Mouse (Mus musculus): ENCODE measurements at regions not wholly inside any gene's neighbourhood (a gene's known extent, or its start where the extent isn't known, plus 50 kb on each side); places are given as distances from the start of the nearest gene placed in this dataset.

- no peak for DNase-seq
Measured at GRCm38 (mm10) chr9:59144256-59144800, 108.1 kb upstream of the Neo1 start.

GRCm38 (mm10) chr9:59143610-59144009 lies 107.4 kb upstream of the Neo1 start:
- DNase-seq, result no peak

GRCm38 (mm10) chr9:59134171-59135041 lies 98.2 kb upstream of the Neo1 start:
- DNase-seq, result no peak

- DNase-seq, result no peak
Measured at GRCm38 (mm10) chr9:59129699-59130340, 93.6 kb upstream of the Neo1 start.

GRCm38 (mm10) chr9:59129252-59129651 lies 93.0 kb upstream of the Neo1 start:
- DNase-seq, result no peak

GRCm38 (mm10) chr9:59128023-59128422 lies 91.8 kb upstream of the Neo1 start:
- DNase-seq, result no peak

- DNase-seq, result no peak
Measured at GRCm38 (mm10) chr9:59125886-59126285, 89.6 kb upstream of the Neo1 start.

- no peak for DNase-seq
Measured at GRCm38 (mm10) chr9:59116561-59116960, 80.3 kb upstream of the Neo1 start.

GRCm38 (mm10) chr9:59113859-59114258 lies 77.6 kb upstream of the Neo1 start:
- DNase-seq, result no peak

GRCm38 (mm10) chr9:59099738-59100137 lies 63.5 kb upstream of the Neo1 start:
- DNase-seq, result no peak

GRCm38 (mm10) chr9:59097564-59097963 lies 61.3 kb upstream of the Neo1 start:
- DNase-seq, result no peak

- DNase-seq, result peak; percentile 32
Measured at GRCm38 (mm10) chr9:59096551-59097268, 60.5 kb upstream of the Neo1 start.

GRCm38 (mm10) chr9:59095626-59096025 lies 59.4 kb upstream of the Neo1 start:
- no peak for DNase-seq

GRCm38 (mm10) chr9:59094106-59094505 lies 57.9 kb upstream of the Neo1 start:
- no peak for DNase-seq

- no peak for DNase-seq
Measured at GRCm38 (mm10) chr9:59091179-59091578, 54.9 kb upstream of the Neo1 start.

- DNase-seq, result no peak
Measured at GRCm38 (mm10) chr9:59087704-59088103, 51.5 kb upstream of the Neo1 start.

GRCm38 (mm10) chr9:59087112-59087511 lies 50.9 kb upstream of the Neo1 start:
- no peak for DNase-seq

GRCm38 (mm10) chr9:59086556-59087102 lies 50.4 kb upstream of the Neo1 start:
- no peak for DNase-seq
